Mouse (Mus musculus): ENCODE data around the gene Zcchc7. TPM values are rescaled to one million over a fixed set of nuclear protein-coding genes. Genes with fewer than 3 reads are reported as not detected.

Gene Zcchc7
- total RNA-seq, 2 experiments from 2014 or later: 19.1 to 19.9 TPM

Small RNA genes lying within 50 kb of the gene (microRNA-seq; reads per million reads assigned to microRNA genes)
- gene Gm22639: 0 reads per million in 2 experiments

Other genes with a start within 250 kb of the Zcchc7 start
- 1 to 10 TPM; 1.1 to 1.2 TPM for gene Pax5, start 45.4 kb upstream of the Zcchc7 start, total RNA-seq (2021)
- gene Grhpr, start 225.5 kb downstream of the Zcchc7 start, total RNA-seq (2021): 10 to 100 TPM; 43.0 to 47.7 TPM

All from heart, postnatal 10 days (tissue).